Mouse (Mus musculus) lung, embryonic 14.5 days (tissue): ENCODE measurements around the gene Ankrd37. TPM values are rescaled to one million over a fixed set of nuclear protein-coding genes. Genes with fewer than 3 reads are reported as not detected.

ENCODE experiments used
- ATAC-seq: fragments of 200-750 bp; cut with Nextera tagmentation; 2 replicates; pipeline ENCODE4 v1.8.0; 2017; ENCODE audit warnings: mild to moderate bottlenecking, moderate TSS enrichment, moderate library complexity; ENCODE audit not compliant: insufficient read depth
- DNase-seq: peaks from one replicate; pipeline ENCODE4 v3.0.0-alpha.2; 2015
- H3K27ac ChIP-seq: fragments of 300-500 bp; sonication (generic); 2 replicates; pipeline ENCODE4 v1.5.1; 2014; ENCODE audit warnings: low read depth, mild to moderate bottlenecking, moderate library complexity
- H3K27me3 ChIP-seq: fragments of 300-500 bp; sonication (generic); 2 replicates; pipeline ENCODE4 v1.6.1; 2014; ENCODE audit warnings: low read length, control low read depth; ENCODE audit not compliant: insufficient read depth
- H3K36me3 ChIP-seq: fragments of 300-500 bp; sonication (generic); 2 replicates; pipeline ENCODE4 v1.6.1; 2014; ENCODE audit warnings: control low read depth; ENCODE audit not compliant: insufficient read depth
- H3K4me1 ChIP-seq: fragments of 300-500 bp; sonication (generic); 2 replicates; pipeline ENCODE4 v1.6.1; 2014; ENCODE audit warnings: antibody characterized with exemption, control low read depth; ENCODE audit not compliant: insufficient read depth
- H3K4me2 ChIP-seq: fragments of 300-500 bp; sonication (generic); 2 replicates; pipeline ENCODE4 v1.6.1; 2014; ENCODE audit warnings: mild to moderate bottlenecking
- H3K4me3 ChIP-seq: fragments of 300-500 bp; sonication (generic); 2 replicates; pipeline ENCODE4 v1.5.1; 2014; ENCODE audit warnings: low read depth, low read length
- H3K9ac ChIP-seq: fragments of 300-500 bp; sonication (generic); 2 replicates; pipeline ENCODE4 v1.6.1; 2014
- H3K9me3 ChIP-seq: fragments of 300-500 bp; sonication (generic); 2 replicates; pipeline ENCODE4 v1.6.1; 2016; ENCODE audit warnings: low read depth, low read length, control low read depth
- CTCF ChIP-seq: IDR thresholded peaks from 2 replicates; pipeline ENCODE4 v1.5.1; 2016; ENCODE audit warnings: antibody characterized with exemption, low read depth
- WGBS: fragments of 180-500 bp; shearing (Covaris S2); extraction: QIAGEN DNeasy Blood & Tissue Kit; methylation state at CpG from one replicate; pipeline ENCODE4 v1.1.7; 2014; 5-methylcytosine and 5-hydroxymethylcytosine counted together
- polyA plus RNA-seq: library from polyadenylated mRNA; unstranded; fragments of >200 nt; fragmentation: Nextera tagmentation; extraction: Ambion mirVana; gene quantifications from 2 replicates; pipeline ENCODE4 v1.2.1, GENCODE M21; 2014

Ankrd37 gene
- polyA plus RNA-seq, result 19.7 and 21.8 TPM in 2 replicates

DNA sequence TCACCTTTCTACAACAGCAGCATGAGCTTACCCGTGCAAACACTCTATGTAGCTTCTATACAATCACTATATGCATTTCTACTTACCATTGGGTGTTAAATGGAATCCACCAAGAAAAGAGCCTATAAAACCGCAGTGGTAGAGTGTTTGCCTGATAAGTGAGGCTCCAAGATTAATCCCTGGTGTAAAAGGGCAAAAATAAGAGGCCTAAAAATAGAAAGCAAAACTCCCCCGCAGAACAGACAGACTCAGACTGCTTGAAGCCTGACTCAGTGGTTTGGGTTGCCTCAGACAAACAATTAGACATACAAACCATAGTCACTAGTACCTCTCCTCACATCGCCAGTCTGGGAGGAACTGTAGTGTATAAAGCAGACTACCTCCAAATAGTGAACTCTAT lies at the start of gene Ankrd37:
Gene Ankrd37 (minus strand): TSS at position 112 of the 400 bp plus-strand sequence.
- H3K27me3 ChIP-seq, result no peaks in the 10 kb centered on the region
- no peaks in the 10 kb centered on the region for H3K9me3 ChIP-seq
- H3K4me2 ChIP-seq, result no peak within 1 kb of the TSS
- no peaks in the 10 kb centered on the region for H3K36me3 ChIP-seq
- H3K9ac ChIP-seq, result no peak within 1 kb of the TSS
- no peak for DNase-seq
- 51% methylated on average over 4 of the region's 4 CpGs for whole genome bisulfite sequencing
- ATAC-seq, result no peak
- H3K4me1 ChIP-seq, result peaks cover under 1% of the 10 kb centered on the region; the same call in 1 of the 2 replicates
- H3K27ac ChIP-seq, result no peak within 1 kb of the TSS
- no peak for TF ChIP-seq CTCF
- no peak within 1 kb of the TSS for H3K4me3 ChIP-seq

DNA sequence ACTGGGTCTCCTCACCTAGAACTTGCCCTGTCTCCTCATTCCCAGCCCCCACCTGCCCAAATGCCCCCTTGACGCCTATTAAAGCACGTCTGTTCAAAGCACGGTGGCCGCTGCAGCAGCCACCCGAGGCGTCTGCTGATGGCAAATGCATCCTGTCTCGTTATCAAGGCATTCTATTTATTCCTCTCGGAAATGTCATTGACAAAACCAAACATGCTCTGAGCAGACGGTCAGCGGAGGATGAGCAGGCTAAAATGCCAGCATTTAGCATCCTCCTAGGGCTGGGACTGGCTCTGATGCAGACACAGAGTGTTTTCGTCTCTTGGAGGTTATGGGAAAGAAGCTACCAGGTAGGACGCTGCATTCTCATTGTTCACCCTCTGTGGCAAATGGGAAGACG lies 34.8 kb upstream of the Ankrd37 start:
- DNase-seq (no peak), ATAC-seq (no peak)
- no peak overlapping the region for H3K4me2 ChIP-seq
- H3K27ac ChIP-seq, result no peak overlapping the region
- H3K9me3 ChIP-seq, result no peaks in the 10 kb centered on the region
- H3K36me3 ChIP-seq, result peaks cover 17% of the 10 kb centered on the region; the same call in 1 of the 2 replicates
- WGBS, result 49% methylated on average over 13 of the region's 13 CpGs
- H3K4me1 ChIP-seq, result no peaks in the 10 kb centered on the region
- H3K27me3 ChIP-seq, result no peaks in the 10 kb centered on the region
- no peak overlapping the region for H3K4me3 ChIP-seq
- no peak for TF ChIP-seq CTCF
- no peak overlapping the region for H3K9ac ChIP-seq

DNA sequence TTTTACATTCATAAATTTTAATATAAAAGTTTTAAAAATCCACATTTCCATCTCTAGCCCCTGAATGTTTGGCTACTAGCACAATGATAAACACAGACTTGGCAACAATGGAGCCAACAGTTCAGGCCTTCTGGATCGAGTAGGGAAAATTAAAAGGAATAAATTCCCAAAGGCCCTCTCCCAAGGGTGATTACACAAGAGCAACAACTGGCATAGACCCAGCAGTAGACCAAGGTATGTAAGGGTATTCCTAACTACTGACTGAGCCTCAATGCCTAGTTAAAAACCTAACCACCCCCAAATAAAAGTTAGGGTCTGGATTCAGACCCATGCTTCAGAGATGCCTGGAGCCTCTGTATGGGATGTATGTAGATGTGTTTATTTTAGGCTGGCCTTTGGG lies 34.2 kb upstream of the Ankrd37 start:
- Histone ChIP-seq H3K4me3 (no peak overlapping the region), H3K9me3 (no peaks in the 10 kb centered on the region), H3K4me1 (no peaks in the 10 kb centered on the region), H3K9ac (no peak overlapping the region), H3K4me2 (no peak overlapping the region), H3K27ac (no peak overlapping the region), H3K27me3 (no peaks in the 10 kb centered on the region), H3K36me3 (peaks cover 18% of the 10 kb centered on the region; the same call in 1 of the 2 replicates)
- no peak for DNase-seq
- ATAC-seq, result no peak
- TF ChIP-seq CTCF, result no peak
- WGBS, result 68% methylated on average over 1 of the region's 1 CpGs

DNA sequence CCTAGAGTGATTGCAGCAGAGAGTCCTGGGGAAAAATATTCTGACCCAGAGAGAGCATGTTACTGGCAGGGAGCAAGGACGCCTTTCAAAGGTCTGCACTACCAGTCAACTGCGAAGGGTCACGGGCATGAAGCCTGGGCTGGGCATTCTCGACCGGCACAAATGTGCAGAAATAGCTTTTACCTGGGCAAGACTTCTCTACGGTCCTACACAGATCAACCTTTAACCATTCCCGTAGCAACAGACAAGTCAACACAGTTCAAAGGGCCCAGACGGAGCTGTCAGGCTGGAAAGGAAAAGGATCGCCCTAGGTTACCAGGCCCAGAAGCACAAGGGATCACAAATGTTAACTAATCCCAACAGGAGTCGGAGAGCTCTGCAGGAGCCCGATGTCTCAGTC lies 30.7 kb upstream of the Ankrd37 start:
- ATAC-seq, result no peak
- no peak for DNase-seq
- WGBS, result 67% methylated on average over 11 of the region's 11 CpGs
- no peak overlapping the region for H3K4me2 ChIP-seq
- no peaks in the 10 kb centered on the region for H3K9me3 ChIP-seq
- no peak overlapping the region for H3K4me3 ChIP-seq
- no peak overlapping the region for H3K9ac ChIP-seq
- no peak overlapping the region for H3K27ac ChIP-seq
- no peaks in the 10 kb centered on the region for H3K4me1 ChIP-seq
- no peak for TF ChIP-seq CTCF
- H3K36me3 ChIP-seq, result peaks cover 15% of the 10 kb centered on the region; the same call in 1 of the 2 replicates
- no peaks in the 10 kb centered on the region for H3K27me3 ChIP-seq

DNA sequence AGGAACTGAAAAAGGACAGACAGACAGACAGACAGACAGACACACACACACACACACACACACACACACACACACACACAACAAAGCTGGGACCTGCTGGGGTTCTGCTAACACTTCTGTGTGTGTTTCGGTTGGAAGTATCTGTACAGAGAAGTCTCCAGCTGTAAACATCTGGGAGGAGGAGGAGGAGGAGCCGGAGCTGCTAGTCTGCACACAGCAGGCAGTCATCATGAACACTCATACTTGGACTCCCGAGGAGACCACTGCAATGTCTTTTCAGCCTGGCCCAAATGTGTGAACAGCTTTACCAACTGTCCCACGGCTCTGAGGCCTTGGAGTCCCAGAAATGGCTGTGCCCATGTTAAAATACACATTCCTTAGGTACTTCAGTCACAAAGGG lies 18.9 kb upstream of the Ankrd37 start:
- Histone ChIP-seq H3K4me1 (peaks cover 5% of the 10 kb centered on the region; the same call in 1 of the 2 replicates), H3K4me3 (no peak overlapping the region), H3K27ac (peak overlapping the region; percentile 87), H3K9me3 (no peaks in the 10 kb centered on the region), H3K36me3 (no peaks in the 10 kb centered on the region), H3K9ac (no peak overlapping the region), H3K27me3 (no peaks in the 10 kb centered on the region), H3K4me2 (no peak overlapping the region)
- TF ChIP-seq CTCF, result no peak
- WGBS, result 24% methylated on average over 4 of the region's 4 CpGs
- DNase-seq (peak; percentile 94), ATAC-seq (peak; percentile 96)

DNA sequence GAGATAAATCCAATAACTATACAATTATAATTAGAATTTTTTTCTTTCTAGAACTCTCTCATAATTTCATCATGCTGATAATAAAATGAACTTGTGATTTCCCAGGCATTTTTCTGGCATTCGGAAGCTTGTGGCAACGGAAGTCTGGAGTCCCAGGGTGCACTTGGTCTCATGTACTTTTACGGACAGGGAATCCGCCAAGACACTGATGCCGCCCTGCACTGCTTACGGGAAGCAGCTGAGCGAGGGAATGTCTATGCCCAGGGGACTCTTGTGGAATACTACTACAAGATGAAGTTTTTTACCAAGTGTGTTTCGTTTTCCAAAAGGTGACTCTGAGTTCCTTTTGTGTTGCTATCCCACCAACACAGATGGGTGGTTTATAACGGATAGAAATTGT lies 17.3 kb upstream of the Ankrd37 start:
- Histone ChIP-seq H3K9ac (no peak overlapping the region), H3K4me2 (no peak overlapping the region), H3K27ac (no peak overlapping the region), H3K4me1 (peaks cover 5% of the 10 kb centered on the region; the same call in 1 of the 2 replicates), H3K27me3 (no peaks in the 10 kb centered on the region), H3K9me3 (no peaks in the 10 kb centered on the region), H3K4me3 (no peak overlapping the region), H3K36me3 (no peaks in the 10 kb centered on the region)
- ATAC-seq, result no peak
- DNase-seq, result no peak
- TF ChIP-seq CTCF, result no peak
- WGBS, result 87% methylated on average over 9 of the region's 9 CpGs

DNA sequence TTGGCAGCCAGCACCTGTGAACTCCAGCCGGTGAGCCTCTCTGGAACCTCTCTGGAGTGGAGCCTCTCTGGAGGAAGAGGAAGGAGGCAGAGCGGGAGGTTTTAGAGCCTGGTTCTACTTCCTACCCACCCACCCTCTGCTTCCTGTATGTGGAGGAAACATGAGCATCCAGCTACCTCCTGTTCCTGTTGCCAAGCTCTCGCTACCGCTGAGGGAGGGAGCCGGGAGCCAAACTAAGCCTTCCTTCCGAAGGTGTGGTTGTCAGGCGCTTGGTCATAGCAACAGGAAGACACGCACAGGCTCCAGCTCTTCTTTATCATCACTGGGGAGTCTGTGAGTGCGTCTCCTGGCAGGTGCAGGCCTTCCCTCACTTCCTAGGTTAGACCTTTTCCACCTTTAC lies 16.7 kb upstream of the Ankrd37 start:
- no peaks in the 10 kb centered on the region for H3K36me3 ChIP-seq
- H3K4me3 ChIP-seq, result no peak overlapping the region
- no peak overlapping the region for H3K9ac ChIP-seq
- H3K27me3 ChIP-seq, result no peaks in the 10 kb centered on the region
- no peak overlapping the region for H3K4me2 ChIP-seq
- no peak overlapping the region for H3K27ac ChIP-seq
- H3K4me1 ChIP-seq, result peaks cover 5% of the 10 kb centered on the region; the same call in 1 of the 2 replicates
- ATAC-seq (no peak), DNase-seq (no peak)
- no peaks in the 10 kb centered on the region for H3K9me3 ChIP-seq
- 79% methylated on average over 9 of the region's 9 CpGs for WGBS
- no peak for TF ChIP-seq CTCF
